Mouse (Mus musculus): Measurements from ENCODE around the gene Actr2. TPM values are rescaled to one million over a fixed set of nuclear protein-coding genes. Genes with fewer than 3 reads are reported as not detected.

Gene Actr2
- total and polyA plus RNA-seq, 3 experiments: 18.1 to 75.8 (median 71.7) TPM

GRCm38 (mm10) chr11:20075415-20075814 lies 37.3 kb downstream of the Actr2 start:
- Histone ChIP-seq H3K36me3 (ENCODE audit: control insufficient read depth, insufficient read depth, low read length) (no peaks in the 10 kb centered on the region; the same call in 1 of the 2 replicates), H3K27me3 (ENCODE audit: control insufficient read depth, insufficient read depth, low read length) (no peaks in the 10 kb centered on the region), H3K9ac (ENCODE audit: low read depth, low read length) (no peak overlapping the region), H3K79me2 (replicated peaks; ENCODE audit: control insufficient read depth, insufficient read depth, low read length) (no peaks in the 10 kb centered on the region), H3K4me1 (ENCODE audit: control insufficient read depth, insufficient read depth, low read length) (no peaks in the 10 kb centered on the region), H3K27ac (no peak overlapping the region), H3K4me3 (no peak overlapping the region)
- WGBS: 55% methylated on average over 1 of the region's 1 CpGs
- intact Hi-C loops (cut with DNase I): no loop called here
- TF ChIP-seq EP300 (IDR thresholded peaks at IDR 0.05; ENCODE audit: insufficient read depth, low read depth, low read length) (no peak), CTCF (IDR thresholded peaks at IDR 0.05) (no peak), POLR2A (IDR thresholded peaks at IDR 0.05; ENCODE audit: insufficient read depth, low read depth, low read length) (no peak)
- no peak for DNase-seq

- intact Hi-C loops (cut with DNase I): loop anchor here (2.0 kb wide), 3 partner anchors 152 to 250 kb away; no protein-coding TSS in a partner anchor
- Histone ChIP-seq H3K4me3 (no peak overlapping the region), H3K27me3 (ENCODE audit: control insufficient read depth, insufficient read depth, low read length) (no peaks in the 10 kb centered on the region), H3K9ac (ENCODE audit: low read depth, low read length) (no peak overlapping the region), H3K36me3 (ENCODE audit: control insufficient read depth, insufficient read depth, low read length) (peaks cover 2% of the 10 kb centered on the region), H3K27ac (no peak overlapping the region), H3K79me2 (replicated peaks; ENCODE audit: control insufficient read depth, insufficient read depth, low read length) (no peaks in the 10 kb centered on the region), H3K4me1 (ENCODE audit: control insufficient read depth, insufficient read depth, low read length) (no peaks in the 10 kb centered on the region)
- TF ChIP-seq POLR2A (IDR thresholded peaks at IDR 0.05; ENCODE audit: insufficient read depth, low read depth, low read length) (no peak), CTCF (IDR thresholded peaks at IDR 0.05) (no peak), EP300 (IDR thresholded peaks at IDR 0.05; ENCODE audit: insufficient read depth, low read depth, low read length) (no peak)
- WGBS: 91% methylated on average over 5 of the region's 5 CpGs
- DNase-seq: no peak
These were observed 39.9 kb downstream of the Actr2 start for GRCm38 (mm10) chr11:20072826-20073225.

- Histone ChIP-seq H3K4me3 (no peak overlapping the region), H3K9ac (ENCODE audit: low read depth, low read length) (no peak overlapping the region), H3K79me2 (replicated peaks; ENCODE audit: control insufficient read depth, insufficient read depth, low read length) (no peaks in the 10 kb centered on the region), H3K4me1 (ENCODE audit: control insufficient read depth, insufficient read depth, low read length) (no peaks in the 10 kb centered on the region), H3K27me3 (ENCODE audit: control insufficient read depth, insufficient read depth, low read length) (no peaks in the 10 kb centered on the region), H3K27ac (no peak overlapping the region), H3K36me3 (ENCODE audit: control insufficient read depth, insufficient read depth, low read length) (peaks cover 2% of the 10 kb centered on the region)
- DNase-seq: no peak
- WGBS: 74% methylated on average over 3 of the region's 3 CpGs
- intact Hi-C loops (cut with DNase I): loop anchor here (2.0 kb wide), 3 partner anchors 151 to 249 kb away; no protein-coding TSS in a partner anchor
- TF ChIP-seq CTCF (IDR thresholded peaks at IDR 0.05) (peak; percentile 84), POLR2A (IDR thresholded peaks at IDR 0.05; ENCODE audit: insufficient read depth, low read depth, low read length) (no peak), EP300 (IDR thresholded peaks at IDR 0.05; ENCODE audit: insufficient read depth, low read depth, low read length) (no peak)
These were observed 40.5 kb downstream of the Actr2 start for GRCm38 (mm10) chr11:20072174-20072573.

GRCm38 (mm10) chr11:20068346-20069004 lies 44.2 kb downstream of the Actr2 start:
- Histone ChIP-seq H3K79me2 (replicated peaks; ENCODE audit: control insufficient read depth, insufficient read depth, low read length) (no peaks in the 10 kb centered on the region), H3K36me3 (ENCODE audit: control insufficient read depth, insufficient read depth, low read length) (peaks cover 2% of the 10 kb centered on the region), H3K27ac (no peak overlapping the region), H3K4me3 (no peak overlapping the region), H3K27me3 (ENCODE audit: control insufficient read depth, insufficient read depth, low read length) (no peaks in the 10 kb centered on the region), H3K4me1 (ENCODE audit: control insufficient read depth, insufficient read depth, low read length) (no peaks in the 10 kb centered on the region), H3K9ac (ENCODE audit: low read depth, low read length) (no peak overlapping the region)
- no peak for TF ChIP-seq EP300 (IDR thresholded peaks at IDR 0.05; ENCODE audit: insufficient read depth, low read depth, low read length)
- TF ChIP-seq POLR2A (IDR thresholded peaks at IDR 0.05; ENCODE audit: insufficient read depth, low read depth, low read length): no peak
- no peak for TF ChIP-seq CTCF (IDR thresholded peaks at IDR 0.05)
- DNase-seq: no peak
- 95% methylated on average over 6 of the region's 6 CpGs for WGBS
- intact Hi-C loops (cut with DNase I): no loop called here

GRCm38 (mm10) chr11:20067521-20067920 lies 45.2 kb downstream of the Actr2 start:
- Histone ChIP-seq H3K4me1 (ENCODE audit: control insufficient read depth, insufficient read depth, low read length) (no peaks in the 10 kb centered on the region), H3K27me3 (ENCODE audit: control insufficient read depth, insufficient read depth, low read length) (no peaks in the 10 kb centered on the region), H3K9ac (ENCODE audit: low read depth, low read length) (no peak overlapping the region), H3K27ac (no peak overlapping the region), H3K79me2 (replicated peaks; ENCODE audit: control insufficient read depth, insufficient read depth, low read length) (no peaks in the 10 kb centered on the region), H3K36me3 (ENCODE audit: control insufficient read depth, insufficient read depth, low read length) (peaks cover 2% of the 10 kb centered on the region), H3K4me3 (no peak overlapping the region)
- DNase-seq: no peak
- intact Hi-C loops (cut with DNase I): no loop called here
- WGBS: 31% methylated on average over 1 of the region's 1 CpGs
- no peak for TF ChIP-seq POLR2A (IDR thresholded peaks at IDR 0.05; ENCODE audit: insufficient read depth, low read depth, low read length)
- TF ChIP-seq EP300 (IDR thresholded peaks at IDR 0.05; ENCODE audit: insufficient read depth, low read depth, low read length): no peak
- TF ChIP-seq CTCF (IDR thresholded peaks at IDR 0.05): peak; percentile 66

GRCm38 (mm10) chr11:20066106-20066505 lies 46.6 kb downstream of the Actr2 start:
- Histone ChIP-seq H3K79me2 (replicated peaks; ENCODE audit: control insufficient read depth, insufficient read depth, low read length) (no peaks in the 10 kb centered on the region), H3K27ac (no peak overlapping the region), H3K36me3 (ENCODE audit: control insufficient read depth, insufficient read depth, low read length) (peaks cover 2% of the 10 kb centered on the region), H3K4me1 (ENCODE audit: control insufficient read depth, insufficient read depth, low read length) (no peaks in the 10 kb centered on the region), H3K4me3 (no peak overlapping the region), H3K9ac (ENCODE audit: low read depth, low read length) (no peak overlapping the region), H3K27me3 (ENCODE audit: control insufficient read depth, insufficient read depth, low read length) (no peaks in the 10 kb centered on the region)
- intact Hi-C loops (cut with DNase I): no loop called here
- TF ChIP-seq POLR2A (IDR thresholded peaks at IDR 0.05; ENCODE audit: insufficient read depth, low read depth, low read length) (no peak), CTCF (IDR thresholded peaks at IDR 0.05) (no peak), EP300 (IDR thresholded peaks at IDR 0.05; ENCODE audit: insufficient read depth, low read depth, low read length) (no peak)
- DNase-seq: no peak
- 83% methylated on average over 1 of the region's 1 CpGs for WGBS
